Mouse (Mus musculus) E14TG2a.4 (cell line): ENCODE data around the gene Pigu.

Source experiments
- CTCF ChIP-seq: conservative IDR thresholded peaks from 2 replicates; pipeline ENCODE4 v1.5.1; 2014; ENCODE audit warnings: low read length
- POU5F1 ChIP-seq: IDR thresholded peaks from 2 replicates; pipeline ENCODE4 v1.6.1; 2014; ENCODE audit warnings: low read length, borderline replicate concordance

GRCm38 (mm10) chr2:155340166-155340565 is 17.1 kb downstream of the Pigu start:
- TF ChIP-seq CTCF (no peak), POU5F1 (no peak)
